Mouse (Mus musculus): ENCODE measurements around the gene Shld1. TPM values are rescaled to one million over a fixed set of nuclear protein-coding genes. Genes with fewer than 3 reads are reported as not detected.
A peak's percentile ranks its signal among the peaks of the same experiment; 100 is the strongest.

Shld1 gene
- polyA plus RNA-seq, 1 experiment from 2014 or later, result 9.5 TPM

DNA sequence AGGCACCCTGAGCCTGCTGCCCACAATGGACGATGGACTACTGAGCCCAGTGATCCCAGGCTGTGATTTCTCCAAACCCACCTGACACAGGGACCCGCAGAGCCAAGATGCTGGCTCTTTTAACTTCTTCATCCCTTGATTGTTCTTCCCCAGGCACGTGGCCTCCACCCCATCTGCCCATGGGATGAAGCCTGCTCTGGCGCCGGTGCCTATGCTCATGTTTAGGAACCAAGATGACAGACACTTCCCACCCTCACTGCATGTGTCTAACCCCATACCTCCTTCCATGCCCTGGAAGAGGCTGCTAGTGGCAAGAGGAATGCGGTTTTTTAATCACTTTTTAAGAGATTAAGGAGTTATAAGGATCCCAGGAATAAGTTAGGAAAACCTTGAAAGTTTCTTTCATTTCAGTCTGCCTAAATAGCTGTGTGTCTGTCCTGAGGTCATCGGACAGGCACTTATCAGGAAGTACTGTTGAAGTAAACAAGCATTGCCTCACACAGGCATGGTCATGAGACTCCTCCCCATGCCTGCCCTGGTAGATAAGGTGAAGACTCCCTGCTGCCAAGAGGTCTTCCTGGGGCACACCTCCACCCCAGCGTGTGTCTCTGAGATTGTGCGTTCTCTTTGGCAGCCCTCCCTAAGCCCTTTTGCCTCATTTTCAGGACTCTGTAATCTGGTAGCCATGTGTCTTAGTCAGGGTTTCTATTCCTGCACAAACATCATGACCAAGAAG, 8.8 kb downstream of the Shld1 start:
- Histone ChIP-seq H3K27ac (peak overlapping the region; percentile 97), H3K4me1 (peaks cover 85% of the 10 kb centered on the region), H3K9ac (peak overlapping the region; percentile 73), H3K9me3 (replicated peaks) (no peaks in the 10 kb centered on the region), H3K36me3 (peaks cover 4% of the 10 kb centered on the region; the same call in 1 of the 2 replicates), H3K4me2 (peak overlapping the region; percentile 66), H3K27me3 (replicated peaks) (no peaks in the 10 kb centered on the region), H3K4me3 (peak overlapping the region; percentile 19; the same call in 1 of the 2 replicates)
- WGBS (ENCODE audit: insufficient replicate concordance), result 28% methylated on average over 9 of the region's 9 CpGs
- ATAC-seq, result peak; percentile 98

DNA sequence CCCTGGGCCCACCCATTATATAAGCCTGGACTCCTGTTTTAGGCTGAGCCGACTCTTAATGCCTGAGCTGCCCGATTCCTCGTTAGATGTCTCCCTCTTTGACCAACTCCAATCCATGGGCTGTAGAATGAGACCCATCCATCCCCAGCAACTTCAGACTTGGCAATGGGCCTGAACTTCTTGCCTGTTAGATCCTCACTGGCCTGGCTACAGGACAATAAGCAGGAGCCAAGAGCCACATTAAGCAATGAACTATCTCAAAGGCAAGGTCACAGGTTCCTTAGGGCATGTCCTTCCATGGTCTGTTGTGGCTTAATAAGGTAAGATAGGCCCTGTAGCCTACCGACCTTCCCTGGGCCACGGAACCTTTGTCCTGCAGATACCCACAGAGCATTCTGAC, 9.8 kb downstream of the Shld1 start:
- Histone ChIP-seq H3K27ac (peak overlapping the region; percentile 97), H3K4me3 (no peak overlapping the region), H3K9ac (peak overlapping the region; percentile 52), H3K9me3 (replicated peaks) (no peaks in the 10 kb centered on the region), H3K4me1 (peaks cover 81% of the 10 kb centered on the region), H3K27me3 (replicated peaks) (no peaks in the 10 kb centered on the region), H3K36me3 (no peaks in the 10 kb centered on the region), H3K4me2 (peak overlapping the region; percentile 37)
- ATAC-seq, result no peak
- 81% methylated on average over 5 of the region's 5 CpGs for WGBS (ENCODE audit: insufficient replicate concordance)

DNA sequence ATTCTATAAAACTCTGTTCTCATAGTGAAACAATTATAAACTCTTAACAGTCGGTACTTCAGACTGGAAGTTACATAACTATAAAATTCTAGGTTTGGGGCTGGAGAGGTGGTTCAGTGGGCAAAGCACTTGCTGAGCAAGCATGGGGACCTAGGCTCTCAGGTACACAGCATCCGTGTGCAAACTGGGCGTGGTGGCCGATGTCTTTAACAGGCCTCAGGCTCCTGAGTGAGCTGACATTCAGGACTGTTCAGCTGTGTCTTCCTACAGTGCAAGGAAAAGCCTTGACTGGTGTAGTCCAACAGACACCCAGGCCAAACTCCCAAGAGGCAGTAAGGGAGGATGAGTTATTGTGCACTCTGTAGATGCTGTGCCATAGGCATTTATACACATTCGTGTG, 10.5 kb downstream of the Shld1 start:
- Histone ChIP-seq H3K4me2 (peak overlapping the region; percentile 35; the same call in 1 of the 2 replicates), H3K4me3 (no peak overlapping the region), H3K9ac (peak overlapping the region; percentile 52), H3K4me1 (peaks cover 76% of the 10 kb centered on the region), H3K36me3 (no peaks in the 10 kb centered on the region), H3K9me3 (replicated peaks) (no peaks in the 10 kb centered on the region), H3K27ac (peak overlapping the region; percentile 73), H3K27me3 (replicated peaks) (no peaks in the 10 kb centered on the region)
- no peak for ATAC-seq
- WGBS (ENCODE audit: insufficient replicate concordance), result 76% methylated on average over 5 of the region's 5 CpGs

DNA sequence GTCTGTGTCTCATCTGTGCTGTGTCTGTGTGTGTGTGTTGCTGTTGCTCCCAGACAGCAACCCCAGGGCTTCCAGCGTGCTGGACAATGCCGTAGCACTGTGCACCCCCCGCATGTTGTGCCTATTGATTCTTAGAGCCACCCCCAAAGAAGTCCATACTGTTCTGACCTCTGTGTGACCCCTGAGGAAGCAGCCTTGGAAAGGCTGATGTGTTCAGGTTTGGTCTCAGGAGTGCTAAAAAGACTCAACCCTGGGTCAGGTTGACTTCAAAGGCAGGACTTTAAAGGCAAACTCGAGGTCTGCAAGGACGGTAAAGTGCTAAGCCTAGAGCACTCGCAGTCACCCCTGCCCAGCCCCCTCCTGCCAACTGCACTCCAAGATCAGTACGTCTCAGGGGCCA, 11.0 kb downstream of the Shld1 start:
- Histone ChIP-seq H3K4me1 (peaks cover 72% of the 10 kb centered on the region), H3K27me3 (replicated peaks) (no peaks in the 10 kb centered on the region), H3K9ac (peak overlapping the region; percentile 52), H3K27ac (peak overlapping the region; percentile 73), H3K4me3 (no peak overlapping the region), H3K9me3 (replicated peaks) (no peaks in the 10 kb centered on the region), H3K4me2 (peak overlapping the region; percentile 35; the same call in 1 of the 2 replicates), H3K36me3 (no peaks in the 10 kb centered on the region)
- WGBS (ENCODE audit: insufficient replicate concordance), result 71% methylated on average over 7 of the region's 7 CpGs
- ATAC-seq, result no peak

DNA sequence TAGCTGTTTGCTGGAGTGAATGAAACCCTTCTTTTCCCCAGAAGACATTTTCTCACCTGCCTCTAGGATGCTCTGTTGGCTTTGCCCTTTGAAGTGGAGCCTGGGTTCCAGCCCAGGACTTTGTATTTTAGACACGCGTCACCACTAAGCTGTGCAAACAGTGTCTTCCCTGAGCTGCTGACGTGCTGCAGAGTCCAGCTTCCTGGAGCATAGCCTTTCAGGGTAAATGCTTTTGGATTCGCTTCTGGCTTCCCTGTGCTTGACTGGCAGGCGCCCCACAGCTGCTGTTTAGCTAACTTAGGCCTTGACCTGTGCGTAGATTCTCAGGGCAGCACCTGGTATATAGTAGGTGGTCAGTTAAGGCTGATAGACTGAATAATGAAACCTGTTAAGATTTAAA, 11.7 kb downstream of the Shld1 start:
- Histone ChIP-seq H3K27ac (peak overlapping the region; percentile 73), H3K27me3 (replicated peaks) (no peaks in the 10 kb centered on the region), H3K4me3 (no peak overlapping the region), H3K36me3 (no peaks in the 10 kb centered on the region), H3K4me1 (peaks cover 65% of the 10 kb centered on the region), H3K4me2 (0 out of 2 replicates have a peak overlapping the region, but pooled peaks have one; percentile 35), H3K9ac (0 out of 2 replicates have a peak overlapping the region, but pooled peaks have one; percentile 52), H3K9me3 (replicated peaks) (no peaks in the 10 kb centered on the region)
- whole genome bisulfite sequencing (ENCODE audit: insufficient replicate concordance), result 76% methylated on average over 6 of the region's 6 CpGs
- ATAC-seq, result no peak

DNA sequence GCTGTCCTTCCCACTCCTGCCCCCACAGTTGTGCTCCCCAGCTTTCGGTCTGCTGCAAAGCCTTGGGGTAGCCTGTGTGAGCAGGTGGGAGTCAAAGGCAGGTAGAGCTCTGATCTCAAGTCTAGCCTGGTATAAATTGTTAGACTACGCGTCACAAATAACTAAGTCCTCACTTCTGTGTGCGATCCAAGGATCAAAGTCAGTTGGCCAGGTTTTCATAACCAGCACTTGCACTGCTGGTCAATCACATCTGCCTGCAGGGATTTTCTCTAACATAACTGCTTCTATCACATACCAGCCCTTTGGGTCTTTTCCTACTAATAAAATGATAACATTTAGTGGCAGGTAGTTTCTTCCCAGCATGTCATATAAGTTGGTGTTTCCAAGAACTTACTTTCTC, 14.2 kb downstream of the Shld1 start:
- 84% methylated on average over 4 of the region's 4 CpGs for WGBS (ENCODE audit: insufficient replicate concordance)
- Histone ChIP-seq H3K27me3 (replicated peaks) (no peaks in the 10 kb centered on the region; the same call in 1 of the 2 replicates), H3K9me3 (replicated peaks) (no peaks in the 10 kb centered on the region), H3K27ac (peak overlapping the region; percentile 25; the same call in 1 of the 2 replicates), H3K36me3 (no peaks in the 10 kb centered on the region), H3K9ac (no peak overlapping the region), H3K4me1 (peaks cover 41% of the 10 kb centered on the region), H3K4me2 (no peak overlapping the region), H3K4me3 (no peak overlapping the region)
- ATAC-seq, result no peak

DNA sequence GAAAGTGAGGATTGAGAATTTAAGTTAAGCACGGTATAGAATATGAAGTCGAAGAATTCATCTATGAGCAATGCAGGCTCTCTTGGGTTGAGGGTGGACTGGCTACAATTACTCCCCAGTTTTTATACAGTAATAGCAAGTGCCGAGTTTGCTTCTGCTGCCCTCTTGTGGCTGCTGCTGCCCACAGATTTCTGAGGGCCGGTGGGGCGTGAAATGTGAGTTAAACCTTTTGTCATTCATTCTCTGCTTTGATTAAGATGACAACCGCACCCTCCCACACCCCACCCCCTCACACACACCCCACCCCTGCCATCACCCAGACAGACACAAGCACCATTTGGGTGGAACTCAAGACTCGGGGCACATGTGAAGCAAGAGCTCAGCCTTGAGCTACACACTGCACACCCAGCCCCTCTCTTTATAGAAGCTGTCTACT, 14.7 kb downstream of the Shld1 start:
- H3K9me3 ChIP-seq (replicated peaks), result no peaks in the 10 kb centered on the region
- no peak overlapping the region for H3K4me3 ChIP-seq
- no peak overlapping the region for H3K4me2 ChIP-seq
- no peak overlapping the region for H3K27ac ChIP-seq
- no peaks in the 10 kb centered on the region for H3K36me3 ChIP-seq
- H3K9ac ChIP-seq, result no peak overlapping the region
- no peaks in the 10 kb centered on the region; the same call in 1 of the 2 replicates for H3K27me3 ChIP-seq (replicated peaks)
- ATAC-seq, result peak; percentile 56
- WGBS (ENCODE audit: insufficient replicate concordance), result 17% methylated on average over 7 of the region's 7 CpGs
- H3K4me1 ChIP-seq, result peaks cover 37% of the 10 kb centered on the region

DNA sequence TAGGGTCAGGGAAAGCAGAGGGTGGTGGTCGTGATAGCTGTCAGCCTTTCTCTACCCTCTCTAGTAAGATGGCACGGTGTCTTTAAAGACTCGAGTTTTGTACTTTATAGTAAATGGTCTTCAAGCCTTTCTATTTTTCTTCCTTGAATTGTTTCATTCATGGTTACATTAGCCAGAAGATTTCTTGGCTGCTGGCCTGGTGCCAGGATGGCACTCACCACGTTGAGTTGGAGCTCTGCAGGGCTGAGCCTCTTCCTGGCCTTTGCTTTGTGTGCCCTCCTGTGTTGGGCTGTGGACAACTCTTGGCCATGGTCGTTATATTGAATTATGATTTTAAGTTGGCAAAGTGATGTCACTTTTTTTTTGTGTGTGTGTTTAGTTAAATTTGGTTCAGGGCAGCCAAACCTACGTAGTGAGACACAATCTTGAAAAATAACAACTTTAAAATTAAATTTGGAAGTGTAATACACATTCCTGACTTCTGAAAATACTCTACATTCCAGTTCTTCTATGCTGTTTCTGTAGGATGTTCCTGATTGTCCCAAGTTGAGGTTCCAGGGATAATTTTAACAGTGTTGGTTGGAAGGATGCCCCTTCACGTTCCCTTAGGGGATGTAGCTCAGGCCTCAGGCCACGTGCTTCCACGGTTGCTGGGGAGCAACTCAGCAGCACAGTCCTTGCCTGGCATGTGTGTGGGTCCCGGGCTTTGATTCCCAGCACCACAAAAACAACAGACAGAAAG, 18.7 kb downstream of the Shld1 start:
- Histone ChIP-seq H3K9ac (no peak overlapping the region), H3K27ac (no peak overlapping the region), H3K27me3 (replicated peaks) (no peaks in the 10 kb centered on the region; the same call in none of the 2 replicates), H3K36me3 (no peaks in the 10 kb centered on the region), H3K4me1 (peaks cover 9% of the 10 kb centered on the region; the same call in 1 of the 2 replicates), H3K9me3 (replicated peaks) (no peaks in the 10 kb centered on the region), H3K4me3 (no peak overlapping the region), H3K4me2 (no peak overlapping the region)
- no peak for ATAC-seq
- WGBS (ENCODE audit: insufficient replicate concordance), result 73% methylated on average over 10 of the region's 10 CpGs

DNA sequence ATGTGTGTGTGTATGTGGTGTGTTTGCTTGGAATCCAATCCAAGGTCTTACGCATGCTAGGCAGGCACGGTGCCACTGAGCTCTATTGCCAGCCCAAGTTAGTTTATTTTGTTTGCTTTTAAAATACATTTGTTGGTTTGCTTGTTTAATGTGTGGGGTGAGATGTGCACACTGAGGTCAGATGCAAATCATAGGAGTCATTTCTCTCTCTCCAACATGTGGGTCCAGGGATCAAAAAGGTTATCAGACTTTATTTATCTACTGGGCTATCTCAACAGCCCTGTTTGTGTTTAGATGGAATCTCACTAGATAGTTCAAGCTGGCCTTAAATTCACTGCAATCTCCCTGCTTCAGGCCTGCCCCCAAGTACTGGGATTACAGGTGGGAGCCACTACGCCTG, 19.6 kb downstream of the Shld1 start:
- H3K4me1 ChIP-seq, result peaks cover 3% of the 10 kb centered on the region; the same call in 1 of the 2 replicates
- H3K9me3 ChIP-seq (replicated peaks), result no peaks in the 10 kb centered on the region
- ATAC-seq, result 0 out of 2 replicates have a peak, but pooled peaks have one; percentile 3
- H3K9ac ChIP-seq, result no peak overlapping the region
- H3K36me3 ChIP-seq, result no peaks in the 10 kb centered on the region
- H3K4me2 ChIP-seq, result no peak overlapping the region
- H3K4me3 ChIP-seq, result no peak overlapping the region
- 62% methylated on average over 3 of the region's 3 CpGs for WGBS (ENCODE audit: insufficient replicate concordance)
- no peak overlapping the region for H3K27ac ChIP-seq
- no peaks in the 10 kb centered on the region; the same call in none of the 2 replicates for H3K27me3 ChIP-seq (replicated peaks)

DNA sequence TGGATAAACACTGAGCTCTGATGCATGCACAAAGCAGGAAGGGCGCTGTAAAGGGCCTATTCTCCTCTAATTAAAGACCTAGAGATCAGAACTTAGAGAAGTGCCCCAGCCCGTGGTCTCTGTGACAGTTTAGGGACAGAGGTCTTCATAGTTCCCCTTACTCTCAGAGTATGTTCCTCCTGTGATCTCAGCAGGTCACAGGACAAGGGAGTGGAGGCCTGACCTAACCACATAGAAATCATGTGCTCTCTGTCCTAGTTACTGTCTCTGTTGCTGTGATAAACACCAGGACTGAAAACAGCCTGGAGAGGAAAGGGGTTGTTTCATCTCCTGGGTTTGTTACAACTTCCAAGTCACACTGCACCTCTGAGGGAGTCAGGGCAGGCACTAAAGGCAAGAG, 23.8 kb downstream of the Shld1 start:
- H3K4me2 ChIP-seq, result no peak overlapping the region
- H3K4me1 ChIP-seq, result 0 out of 2 replicates have a peak, but pooled peaks cover 3% of the 10 kb centered on the region
- no peaks in the 10 kb centered on the region for H3K36me3 ChIP-seq
- no peak for ATAC-seq
- no peak overlapping the region for H3K9ac ChIP-seq
- no peaks in the 10 kb centered on the region for H3K9me3 ChIP-seq (replicated peaks)
- H3K27me3 ChIP-seq (replicated peaks), result no peaks in the 10 kb centered on the region; the same call in 1 of the 2 replicates
- WGBS (ENCODE audit: insufficient replicate concordance), result 48% methylated on average over 2 of the region's 2 CpGs
- H3K4me3 ChIP-seq, result no peak overlapping the region
- H3K27ac ChIP-seq, result no peak overlapping the region

DNA sequence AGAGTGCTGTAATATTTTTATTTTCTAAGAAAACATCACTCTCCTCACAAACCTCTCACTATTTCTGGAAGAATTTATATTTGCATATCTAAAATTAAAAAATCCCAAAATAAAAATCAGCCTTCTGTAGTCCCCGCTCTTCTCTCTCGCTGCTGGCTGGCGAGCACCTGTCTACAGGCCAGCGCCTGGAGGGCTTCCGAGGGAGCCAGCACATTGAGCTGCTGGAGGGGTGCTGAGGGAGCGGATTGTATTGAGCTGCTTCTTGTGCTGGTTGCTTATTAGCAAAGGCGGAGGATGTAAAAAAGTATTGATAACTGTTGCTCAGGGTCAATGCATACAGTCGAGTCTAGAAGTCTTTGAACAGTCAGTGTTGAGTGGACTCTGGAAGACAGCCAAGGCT, 25.3 kb downstream of the Shld1 start:
- no peak for ATAC-seq
- no peak overlapping the region for H3K4me2 ChIP-seq
- H3K27ac ChIP-seq, result no peak overlapping the region
- no peaks in the 10 kb centered on the region for H3K9me3 ChIP-seq (replicated peaks)
- no peaks in the 10 kb centered on the region for H3K36me3 ChIP-seq
- no peak overlapping the region for H3K4me3 ChIP-seq
- 78% methylated on average over 8 of the region's 8 CpGs for WGBS (ENCODE audit: insufficient replicate concordance)
- H3K4me1 ChIP-seq, result 0 out of 2 replicates have a peak, but pooled peaks cover 4% of the 10 kb centered on the region
- no peaks in the 10 kb centered on the region; the same call in 1 of the 2 replicates for H3K27me3 ChIP-seq (replicated peaks)
- H3K9ac ChIP-seq, result no peak overlapping the region

DNA sequence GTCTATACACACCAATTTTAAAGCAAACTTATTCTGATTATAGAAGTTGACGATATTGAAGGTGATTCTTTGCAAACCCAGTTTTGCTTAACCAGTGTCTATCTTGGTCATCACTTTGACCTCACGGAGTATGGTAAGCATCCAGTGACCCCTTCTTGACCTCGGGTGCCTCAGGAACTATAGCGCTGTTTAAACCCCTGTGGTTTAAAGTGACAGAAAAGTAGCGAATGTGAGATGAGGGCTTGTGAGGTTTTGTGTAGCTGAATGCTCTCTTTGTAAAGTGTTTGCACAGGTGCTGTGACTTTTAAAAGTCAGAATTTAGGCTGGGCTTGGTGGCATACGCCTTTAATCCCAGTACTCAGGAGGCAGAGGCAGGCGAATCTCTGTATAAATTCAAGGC, 27.8 kb downstream of the Shld1 start:
- WGBS (ENCODE audit: insufficient replicate concordance), result 71% methylated on average over 7 of the region's 7 CpGs
- 0 out of 2 replicates have a peak, but pooled peaks cover 4% of the 10 kb centered on the region for H3K4me1 ChIP-seq
- no peaks in the 10 kb centered on the region; the same call in 1 of the 2 replicates for H3K27me3 ChIP-seq (replicated peaks)
- H3K9me3 ChIP-seq (replicated peaks), result no peaks in the 10 kb centered on the region
- no peak overlapping the region for H3K27ac ChIP-seq
- H3K4me3 ChIP-seq, result no peak overlapping the region
- no peaks in the 10 kb centered on the region for H3K36me3 ChIP-seq
- no peak overlapping the region for H3K9ac ChIP-seq
- no peak for ATAC-seq
- no peak overlapping the region for H3K4me2 ChIP-seq
